31 mouse cellular contexts compared by ENCODE assay signal in genomic region chr13:17832940-17833339, GRCm38 (mm10).
"Had no signal": no experiment of that assay in that cellular context is flagged by ENCODE, and none has a peak within 500 bp of the region (broad histone marks: within the 10 kb centered on the region; RNA-seq: fewer than 3 reads in every experiment).

No protein-coding gene starts in this region.

- H3K9me3 ChIP-seq: heart, embryonic 10.5 days; heart, embryonic 12.5 days; heart, embryonic 13.5 days; heart, embryonic 15.5 days; hindbrain, embryonic 10.5 days; hindbrain, embryonic 12.5 days; hindbrain, embryonic 13.5 days; hindbrain, embryonic 15.5 days; intestine, embryonic 15.5 days; kidney, embryonic 15.5 days had no signal

- DNase-seq: heart, postnatal 10 days; heart, postnatal 14 days; heart, postnatal 36 days; heart, postnatal 4 days; kidney, adult 11 months; kidney, adult 18-20 months; kidney, adult 2 months; kidney, adult 8-10 months; kidney, adult 9 months; kidney, postnatal 10 days; kidney, postnatal 14 days; kidney, postnatal 25 days; kidney, postnatal 36 days; kidney, postnatal 4 days; layer of hippocampus, adult 9-11 months; layer of hippocampus, postnatal 36 days had no signal

- H3K27ac ChIP-seq: heart, embryonic 10.5 days; heart, embryonic 13.5 days; heart, embryonic 15.5 days; hindbrain, embryonic 10.5 days; hindbrain, embryonic 12.5 days; hindbrain, embryonic 13.5 days; hindbrain, embryonic 14.5 days; hindbrain, embryonic 15.5 days; hindbrain, postnatal 0 days; intestine, embryonic 15.5 days; kidney, embryonic 15.5 days; kidney, postnatal 0 days; layer of hippocampus, adult 2 months had no signal

- H3K4me1 ChIP-seq: heart, embryonic 10.5 days; heart, embryonic 12.5 days; hindbrain, embryonic 10.5 days; hindbrain, embryonic 12.5 days; hindbrain, embryonic 15.5 days had no signal

- H3K27me3 ChIP-seq: heart, embryonic 12.5 days; heart, embryonic 13.5 days; heart, embryonic 15.5 days; hindbrain, embryonic 12.5 days; hindbrain, embryonic 13.5 days; hindbrain, embryonic 15.5 days; intestine, embryonic 15.5 days; kidney, embryonic 15.5 days had no signal

- H3K36me3 ChIP-seq: heart, embryonic 10.5 days; heart, embryonic 12.5 days; heart, embryonic 13.5 days; heart, embryonic 15.5 days; hindbrain, embryonic 10.5 days; hindbrain, embryonic 12.5 days; hindbrain, embryonic 13.5 days; hindbrain, embryonic 15.5 days; intestine, embryonic 15.5 days; kidney, embryonic 15.5 days had no signal

- H3K4me2 ChIP-seq: heart, embryonic 11.5 days; heart, embryonic 12.5 days; heart, embryonic 13.5 days; heart, embryonic 15.5 days; hindbrain, embryonic 12.5 days; hindbrain, embryonic 13.5 days; hindbrain, embryonic 14.5 days; hindbrain, embryonic 15.5 days; intestine, embryonic 15.5 days; kidney, embryonic 15.5 days had no signal

- H3K9ac ChIP-seq: heart, embryonic 12.5 days; heart, embryonic 13.5 days; heart, embryonic 15.5 days; hindbrain, embryonic 12.5 days; hindbrain, embryonic 13.5 days; hindbrain, embryonic 14.5 days; hindbrain, embryonic 15.5 days; intestine, embryonic 15.5 days; kidney, embryonic 15.5 days had no signal

- H3K4me3 ChIP-seq: heart, embryonic 10.5 days; heart, embryonic 12.5 days; heart, embryonic 13.5 days; heart, embryonic 15.5 days; hindbrain, embryonic 10.5 days; hindbrain, embryonic 12.5 days; hindbrain, embryonic 13.5 days; hindbrain, embryonic 15.5 days; intestine, embryonic 15.5 days; kidney, embryonic 15.5 days; layer of hippocampus, adult 2 months had no signal
